Mouse (Mus musculus): ENCODE results near the gene Sdr39u1. TPM values are rescaled to one million over a fixed set of nuclear protein-coding genes. Genes with fewer than 3 reads are reported as not detected.

Sdr39u1 gene
- total RNA-seq (2014; rRNA removed), result 96.2 and 103 TPM in 2 replicates
- polyA plus RNA-seq (2015; fragmentation: Nextera tagmentation; extraction: Ambion mirVana), result 131 and 132 TPM in 2 replicates

DNA sequence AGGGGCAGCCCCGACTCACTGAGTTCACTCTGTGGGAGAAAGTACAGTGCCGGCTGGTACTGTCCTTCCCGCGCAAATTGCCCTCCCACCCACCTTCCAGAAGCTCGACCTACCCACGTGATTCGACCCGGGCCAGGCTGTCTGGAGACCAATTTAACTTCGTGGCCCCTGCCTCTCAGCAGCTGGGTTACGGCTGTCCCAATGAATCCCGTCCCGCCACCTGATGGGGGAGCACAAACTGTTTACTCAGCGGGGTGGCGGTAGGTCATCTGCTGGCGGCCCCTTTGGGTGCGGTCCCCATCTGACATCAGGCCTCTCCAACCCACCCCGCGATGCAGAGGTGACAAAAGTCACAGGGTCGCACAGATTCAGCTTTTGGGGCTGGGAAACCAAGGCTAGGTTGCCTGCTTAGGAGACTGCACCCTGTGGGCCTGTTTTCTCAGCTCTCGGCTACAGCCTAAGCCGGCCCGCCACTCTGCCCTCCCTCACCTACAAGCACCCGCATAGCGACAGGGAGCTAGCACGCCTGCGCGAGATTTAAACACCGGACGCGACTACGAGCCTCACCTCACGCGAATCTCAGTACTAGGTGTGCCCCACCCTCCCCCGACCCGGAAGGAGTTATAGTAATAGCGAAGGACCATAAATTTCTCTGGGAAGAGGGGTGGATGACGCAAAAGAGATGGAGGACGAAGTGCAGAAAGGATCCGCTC lies at the start of gene Sdr39u1:
Sdr39u1 (minus strand) TSS at position 593 of the 713 bp plus-strand sequence.
- Histone ChIP-seq H3K4me3 (ENCODE audit: low read depth, low read length) (peak within 1 kb of the TSS; percentile 52), H3K36me3 (ENCODE audit: insufficient read depth) (peaks cover 33% of the 10 kb centered on the region), H3K27ac (ENCODE audit: low read depth, low read length) (peak within 1 kb of the TSS; percentile 76), H3K4me2 (ENCODE audit: low read depth) (peak within 1 kb of the TSS; percentile 95), H3K4me1 (ENCODE audit: insufficient read depth) (0 out of 2 replicates have a peak, but pooled peaks cover 6% of the 10 kb centered on the region), H3K27me3 (ENCODE audit: insufficient read depth, low read length) (no peaks in the 10 kb centered on the region), H3K9ac (peak within 1 kb of the TSS; percentile 85), H3K9me3 (ENCODE audit: low read length) (no peaks in the 10 kb centered on the region)
- peak; percentile 94 for DNase-seq
- WGBS, result 3% methylated on average over 39 of the region's 39 CpGs
- peak; percentile 98 for ATAC-seq
- TF ChIP-seq CTCF (IDR thresholded peaks at IDR 0.05; ENCODE audit: low read depth), result peak; percentile 4; the same call in 1 of the 2 replicates

DNA sequence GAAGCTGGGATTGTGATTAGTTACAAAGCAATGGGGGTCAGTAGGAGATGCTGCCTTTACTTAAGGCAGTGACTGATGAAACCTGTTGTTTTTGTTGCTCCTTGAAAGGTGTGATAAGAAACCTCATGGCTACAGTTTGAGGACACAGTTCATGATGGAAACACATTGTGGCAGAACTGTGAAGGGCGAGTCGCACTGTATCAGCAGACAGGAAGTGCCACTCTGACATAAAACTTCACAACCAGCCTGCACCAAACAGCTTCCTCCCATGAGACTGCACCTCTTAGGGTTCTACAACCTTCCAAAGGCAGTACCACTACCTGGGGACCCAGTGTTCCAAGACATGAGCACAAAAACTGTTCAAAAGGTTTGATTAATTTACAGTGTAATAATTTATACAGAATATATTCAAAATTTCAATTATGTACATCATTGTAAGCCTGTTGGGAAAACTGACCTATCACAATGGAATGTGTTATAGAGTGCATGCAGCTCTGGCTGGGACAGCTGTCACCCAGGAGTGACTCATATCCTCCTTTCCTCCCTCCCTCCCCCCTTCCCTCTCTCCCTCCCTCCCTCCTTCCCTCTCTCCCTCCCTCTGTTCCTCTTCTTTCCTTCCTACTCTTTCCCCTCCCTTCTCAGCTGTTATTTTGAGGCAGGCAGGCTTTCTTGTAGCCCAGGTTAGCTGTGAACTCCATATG lies 46.3 kb upstream of the Sdr39u1 start:
- Histone ChIP-seq H3K4me1 (ENCODE audit: insufficient read depth) (no peaks in the 10 kb centered on the region), H3K9ac (no peak overlapping the region), H3K27ac (ENCODE audit: low read depth, low read length) (no peak overlapping the region), H3K4me2 (ENCODE audit: low read depth) (no peak overlapping the region), H3K27me3 (ENCODE audit: insufficient read depth, low read length) (no peaks in the 10 kb centered on the region), H3K9me3 (ENCODE audit: low read length) (no peaks in the 10 kb centered on the region), H3K36me3 (ENCODE audit: insufficient read depth) (no peaks in the 10 kb centered on the region), H3K4me3 (ENCODE audit: low read depth, low read length) (no peak overlapping the region)
- TF ChIP-seq CTCF (IDR thresholded peaks at IDR 0.05; ENCODE audit: low read depth), result no peak
- ATAC-seq (no peak), DNase-seq (no peak)
- WGBS, result 86% methylated on average over 2 of the region's 2 CpGs

DNA sequence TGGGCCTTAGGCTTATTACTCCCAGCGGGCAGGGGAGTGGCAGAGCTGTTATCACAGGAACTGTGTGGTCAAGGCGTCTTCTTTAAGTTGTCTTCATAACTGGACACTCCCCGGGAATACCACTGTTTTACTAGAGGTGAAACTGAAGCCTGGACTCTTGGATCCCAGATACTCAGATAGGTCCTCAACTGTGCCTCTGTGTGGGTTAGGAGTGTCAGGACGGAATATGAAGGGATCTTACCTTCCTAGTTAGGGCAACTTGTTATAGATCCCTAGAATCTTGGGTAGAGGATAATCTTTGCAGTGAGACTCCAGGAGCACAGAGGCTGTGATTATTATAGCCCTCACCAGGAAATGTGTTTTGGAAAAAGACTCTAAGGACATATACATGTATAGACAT lies 44.5 kb upstream of the Sdr39u1 start, which contains the start of gene Cma1:
Cma1 (minus strand) TSS at position 101 of the 400 bp plus-strand sequence.
- whole genome bisulfite sequencing, result 85% methylated on average over 4 of the region's 4 CpGs
- Histone ChIP-seq H3K9me3 (ENCODE audit: low read length) (no peaks in the 10 kb centered on the region), H3K27me3 (ENCODE audit: insufficient read depth, low read length) (no peaks in the 10 kb centered on the region), H3K4me2 (ENCODE audit: low read depth) (no peak within 1 kb of the TSS), H3K4me3 (ENCODE audit: low read depth, low read length) (no peak within 1 kb of the TSS), H3K27ac (ENCODE audit: low read depth, low read length) (no peak within 1 kb of the TSS), H3K9ac (no peak within 1 kb of the TSS), H3K4me1 (ENCODE audit: insufficient read depth) (no peaks in the 10 kb centered on the region), H3K36me3 (ENCODE audit: insufficient read depth) (no peaks in the 10 kb centered on the region)
- no peak for TF ChIP-seq CTCF (IDR thresholded peaks at IDR 0.05; ENCODE audit: low read depth)
- ATAC-seq (no peak), DNase-seq (no peak)

DNA sequence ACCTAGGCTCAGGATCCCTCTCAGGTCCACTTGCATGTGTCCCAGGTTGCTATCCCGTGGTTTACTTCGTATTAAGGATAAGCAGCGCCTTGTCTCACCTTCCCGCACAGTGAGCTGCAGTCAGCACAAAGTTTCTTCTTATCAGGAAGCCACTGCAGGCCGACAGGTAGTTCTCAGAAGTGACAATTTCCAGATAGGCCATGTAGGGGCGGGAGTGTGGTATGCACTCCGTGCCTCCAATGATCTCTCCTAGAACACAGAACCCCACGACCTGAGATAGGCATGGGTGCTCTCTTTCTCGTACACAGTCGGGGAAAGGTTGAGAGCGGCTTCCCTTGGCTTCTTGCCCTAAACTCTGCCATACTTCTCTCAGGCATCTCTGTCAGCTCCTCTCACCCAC lies 43.5 kb upstream of the Sdr39u1 start:
- no peaks in the 10 kb centered on the region for H3K4me1 ChIP-seq (ENCODE audit: insufficient read depth)
- no peaks in the 10 kb centered on the region for H3K27me3 ChIP-seq (ENCODE audit: insufficient read depth, low read length)
- no peak for DNase-seq
- H3K27ac ChIP-seq (ENCODE audit: low read depth, low read length), result no peak overlapping the region
- no peak for TF ChIP-seq CTCF (IDR thresholded peaks at IDR 0.05; ENCODE audit: low read depth)
- H3K9me3 ChIP-seq (ENCODE audit: low read length), result no peaks in the 10 kb centered on the region
- 88% methylated on average over 11 of the region's 11 CpGs for WGBS
- H3K9ac ChIP-seq, result no peak overlapping the region
- no peak for ATAC-seq
- H3K4me2 ChIP-seq (ENCODE audit: low read depth), result no peak overlapping the region
- no peaks in the 10 kb centered on the region for H3K36me3 ChIP-seq (ENCODE audit: insufficient read depth)
- H3K4me3 ChIP-seq (ENCODE audit: low read depth, low read length), result no peak overlapping the region

DNA sequence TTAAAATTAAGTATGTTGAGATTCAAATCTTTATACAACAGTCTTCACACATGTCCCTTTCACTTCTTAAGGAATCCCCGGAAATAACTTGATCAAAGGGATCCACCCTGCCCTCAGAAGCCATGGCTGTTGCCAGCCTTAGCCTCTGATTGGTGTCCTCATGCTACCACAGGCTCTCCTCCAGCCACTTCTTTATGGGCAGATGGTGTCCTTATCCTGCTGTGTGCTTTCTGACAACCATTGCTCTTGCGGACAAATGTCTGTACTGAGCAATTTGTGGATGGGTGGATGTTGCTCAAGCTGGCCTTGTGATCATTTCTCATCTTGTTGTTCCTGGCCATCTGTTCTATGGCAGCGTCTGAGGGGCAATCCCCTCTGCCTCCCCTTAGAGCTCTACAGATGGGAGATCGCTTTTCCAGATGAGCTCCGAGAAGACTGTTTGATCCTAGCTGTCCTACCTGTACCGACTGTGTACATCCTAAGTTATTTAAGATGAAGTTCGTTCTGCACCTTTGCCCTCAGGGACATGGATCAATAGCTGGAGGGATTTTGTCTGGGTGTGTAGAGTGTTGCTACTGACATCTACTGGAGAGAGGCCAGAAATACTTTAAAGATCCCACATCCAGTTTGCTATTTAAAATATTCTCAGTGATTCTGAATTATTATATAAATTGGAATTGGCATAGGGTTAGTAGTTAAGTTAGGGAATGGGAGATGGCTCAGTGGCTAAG lies 40.1 kb upstream of the Sdr39u1 start:
- H3K36me3 ChIP-seq (ENCODE audit: insufficient read depth), result no peaks in the 10 kb centered on the region
- peak; percentile 4 for DNase-seq
- ATAC-seq, result no peak

DNA sequence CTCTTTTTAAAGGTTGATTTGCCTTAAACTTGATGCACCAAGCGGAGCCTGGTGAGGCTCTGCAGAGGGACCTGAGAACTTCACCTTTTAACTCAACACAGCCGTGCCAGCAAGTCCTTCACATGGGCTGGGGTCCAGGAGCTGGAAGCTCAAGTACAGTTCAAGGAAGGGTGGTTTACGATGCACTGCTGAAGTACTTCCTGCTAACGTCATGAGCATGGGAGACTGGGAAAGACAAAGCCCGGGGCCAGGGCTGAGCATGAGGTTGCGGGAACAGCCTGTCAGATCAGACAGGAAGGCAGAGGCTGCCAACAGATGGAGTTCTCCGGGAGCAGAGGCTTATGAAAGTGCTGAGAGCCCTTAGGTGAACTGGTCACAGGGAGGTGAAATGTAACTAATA lies 33.5 kb upstream of the Sdr39u1 start:
- Histone ChIP-seq H3K9ac (no peak overlapping the region), H3K4me3 (ENCODE audit: low read depth, low read length) (no peak overlapping the region), H3K36me3 (ENCODE audit: insufficient read depth) (no peaks in the 10 kb centered on the region), H3K9me3 (ENCODE audit: low read length) (0 out of 2 replicates have a peak, but pooled peaks cover 5% of the 10 kb centered on the region), H3K27me3 (ENCODE audit: insufficient read depth, low read length) (no peaks in the 10 kb centered on the region), H3K4me2 (ENCODE audit: low read depth) (no peak overlapping the region), H3K27ac (ENCODE audit: low read depth, low read length) (no peak overlapping the region), H3K4me1 (ENCODE audit: insufficient read depth) (no peaks in the 10 kb centered on the region)
- TF ChIP-seq CTCF (IDR thresholded peaks at IDR 0.05; ENCODE audit: low read depth), result no peak
- peak; percentile 2 for DNase-seq
- WGBS, result 49% methylated on average over 7 of the region's 7 CpGs
- ATAC-seq, result peak; percentile 47

More for the DNA sequence above, 40.1 kb upstream of the Sdr39u1 start:
- H3K9ac ChIP-seq, result no peak overlapping the region
- 55% methylated on average over 7 of the region's 7 CpGs for WGBS
- H3K4me1 ChIP-seq (ENCODE audit: insufficient read depth), result no peaks in the 10 kb centered on the region
- peak; percentile 20; the same call in 1 of the 2 replicates for TF ChIP-seq CTCF (IDR thresholded peaks at IDR 0.05; ENCODE audit: low read depth)
- H3K27me3 ChIP-seq (ENCODE audit: insufficient read depth, low read length), result no peaks in the 10 kb centered on the region
- no peak overlapping the region for H3K4me2 ChIP-seq (ENCODE audit: low read depth)
- no peak overlapping the region for H3K4me3 ChIP-seq (ENCODE audit: low read depth, low read length)
- H3K9me3 ChIP-seq (ENCODE audit: low read length), result no peaks in the 10 kb centered on the region
- no peak overlapping the region for H3K27ac ChIP-seq (ENCODE audit: low read depth, low read length)
